Mouse (Mus musculus) stomach, postnatal 0 days (tissue): ENCODE results near the gene Mms19. TPM values are rescaled to one million over a fixed set of nuclear protein-coding genes. Genes with fewer than 3 reads are reported as not detected.

Experiments
- ATAC-seq: fragments of 200-750 bp; cut with Nextera tagmentation; 2 replicates; pipeline ENCODE4 v1.8.0; 2017; ENCODE audit not compliant: low FRiP score, low TSS enrichment
- DNase-seq: peaks from one replicate; pipeline ENCODE4 v3.0.0-alpha.2; 2016; ENCODE audit warnings: low spot score
- H3K27ac ChIP-seq: fragments of 300-500 bp; sonication (generic); replicated peaks from 2 replicates; pipeline ENCODE4 v1.5.1; 2014; ENCODE audit warnings: mild to moderate bottlenecking, control low read depth
- H3K27me3 ChIP-seq: fragments of 300-500 bp; sonication (generic); 2 replicates; pipeline ENCODE4 v1.6.1; 2014; ENCODE audit warnings: low read length; ENCODE audit not compliant: control insufficient read depth, insufficient read depth
- H3K36me3 ChIP-seq: fragments of 300-500 bp; sonication (generic); 2 replicates; pipeline ENCODE4 v1.6.1; 2014; ENCODE audit warnings: low read length, mixed read lengths; ENCODE audit not compliant: control insufficient read depth, insufficient read depth
- H3K4me1 ChIP-seq: fragments of 300-500 bp; sonication (generic); replicated peaks from 2 replicates; pipeline ENCODE4 v1.6.1; 2014; ENCODE audit warnings: antibody characterized with exemption; ENCODE audit not compliant: control insufficient read depth, insufficient read depth
- H3K4me2 ChIP-seq: fragments of 300-500 bp; sonication (generic); replicated peaks from 2 replicates; pipeline ENCODE4 v1.6.1; 2014; ENCODE audit warnings: low read depth, mild to moderate bottlenecking, control low read depth, moderate library complexity
- H3K4me3 ChIP-seq: fragments of 300-500 bp; sonication (generic); 2 replicates; pipeline ENCODE4 v1.5.1; 2014; ENCODE audit warnings: low read depth, low read length, control low read depth
- H3K9ac ChIP-seq: fragments of 300-500 bp; sonication (generic); 2 replicates; pipeline ENCODE4 v1.6.1; 2014; ENCODE audit warnings: mild to moderate bottlenecking, low read length, control low read depth, mixed read lengths
- H3K9me3 ChIP-seq: fragments of 300-500 bp; sonication (generic); 2 replicates; pipeline ENCODE4 v1.6.1; 2016; ENCODE audit warnings: low read length; ENCODE audit not compliant: control insufficient read depth
- CTCF ChIP-seq: IDR thresholded peaks from 2 replicates; pipeline ENCODE4 v1.5.1; 2016; ENCODE audit warnings: antibody characterized with exemption, low read depth, mild to moderate bottlenecking, moderate library complexity
- EP300 ChIP-seq: optimal IDR thresholded peaks from 2 replicates; pipeline ENCODE3; 2016; ENCODE audit warnings: antibody characterized with exemption
- WGBS: fragments of 180-500 bp; shearing (Covaris S2); extraction: QIAGEN DNeasy Blood & Tissue Kit; methylation state at CpG from one replicate; pipeline ENCODE4 v1.1.7; 2014; 5-methylcytosine and 5-hydroxymethylcytosine counted together
- polyA plus RNA-seq: library from polyadenylated mRNA; unstranded; fragments of >200 nt; fragmentation: Nextera tagmentation; extraction: Ambion mirVana; gene quantifications from 2 replicates; pipeline ENCODE4 v1.2.1, GENCODE M21; 2015

The Mms19 gene
- polyA plus RNA-seq: 10.2 and 11.7 TPM in 2 replicates

- Histone ChIP-seq H3K27me3 (no peaks in the 10 kb centered on the region), H3K4me3 (peak within 1 kb of the TSS; percentile 92), H3K9me3 (no peaks in the 10 kb centered on the region), H3K9ac (peak within 1 kb of the TSS; percentile 80), H3K27ac (peak within 1 kb of the TSS; percentile 93), H3K4me1 (no peaks in the 10 kb centered on the region), H3K36me3 (no peaks in the 10 kb centered on the region), H3K4me2 (peak within 1 kb of the TSS; percentile 95)
- WGBS: under 1% methylated on average over 60 of the region's 68 CpGs
- ATAC-seq: peak; percentile 94
- DNase-seq: peak; percentile 100
- TF ChIP-seq EP300 (peak; percentile 19), CTCF (peak; percentile 53)
Measured at GRCm38 (mm10) chr19:41980819-41981594, at the start of gene Mms19. Gene Mms19 (minus strand): TSS chr19:41981157.

DNA sequence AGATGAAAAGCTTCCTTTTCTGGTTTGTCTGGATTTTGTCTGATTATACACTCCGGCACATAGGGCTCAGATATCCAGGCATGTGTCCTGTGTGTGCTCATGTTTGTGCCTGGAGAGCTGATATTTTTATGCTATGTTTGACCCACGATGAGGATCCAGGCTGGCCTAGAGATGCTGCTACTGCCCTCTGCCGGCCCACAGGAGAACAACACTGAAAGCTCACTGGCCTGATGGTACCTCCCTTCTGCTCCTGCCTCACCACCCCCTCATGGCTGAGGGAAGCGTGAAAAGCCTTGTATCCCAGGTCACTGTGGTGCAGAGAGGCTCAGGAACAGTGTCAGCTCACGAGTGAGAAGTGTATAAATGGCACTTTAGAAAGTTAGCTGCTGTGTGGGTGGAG, 45.2 kb upstream of the Mms19 start:
- Histone ChIP-seq H3K4me3 (no peak overlapping the region), H3K4me1 (0 out of 2 replicates have a peak, but pooled peaks cover 3% of the 10 kb centered on the region), H3K4me2 (no peak overlapping the region), H3K9me3 (no peaks in the 10 kb centered on the region), H3K27me3 (no peaks in the 10 kb centered on the region), H3K9ac (no peak overlapping the region), H3K27ac (no peak overlapping the region), H3K36me3 (no peaks in the 10 kb centered on the region)
- WGBS: 4% methylated on average over 5 of the region's 5 CpGs
- peak; percentile 80 for ATAC-seq
- TF ChIP-seq CTCF (peak; percentile 99), EP300 (no peak)
- DNase-seq: peak; percentile 80

GRCm38 (mm10) chr19:42022542-42022848, 41.5 kb upstream of the Mms19 start:
- Histone ChIP-seq H3K36me3 (no peaks in the 10 kb centered on the region), H3K4me2 (no peak overlapping the region), H3K9ac (no peak overlapping the region), H3K4me3 (no peak overlapping the region), H3K9me3 (no peaks in the 10 kb centered on the region), H3K27me3 (no peaks in the 10 kb centered on the region), H3K27ac (peak overlapping the region; percentile 35; the same call in 1 of the 2 replicates), H3K4me1 (peaks cover 7% of the 10 kb centered on the region)
- 50% methylated on average over 2 of the region's 2 CpGs for WGBS
- no peak for ATAC-seq
- no peak for DNase-seq
- TF ChIP-seq CTCF (no peak), EP300 (no peak)

- no peak for ATAC-seq
- no peak overlapping the region for H3K9ac ChIP-seq
- 64% methylated on average over 10 of the region's 10 CpGs for WGBS
- no peaks in the 10 kb centered on the region for H3K36me3 ChIP-seq
- H3K4me2 ChIP-seq: no peak overlapping the region
- TF ChIP-seq CTCF: no peak
- H3K4me1 ChIP-seq: peaks cover 12% of the 10 kb centered on the region
- no peaks in the 10 kb centered on the region for H3K9me3 ChIP-seq
- H3K27ac ChIP-seq: peak overlapping the region; percentile 30
- no peak overlapping the region for H3K4me3 ChIP-seq
- no peak for DNase-seq
- no peaks in the 10 kb centered on the region for H3K27me3 ChIP-seq
Measured at GRCm38 (mm10) chr19:42021681-42022541, 41.0 kb upstream of the Mms19 start.

GRCm38 (mm10) chr19:42019011-42019522, 38.1 kb upstream of the Mms19 start:
- DNase-seq (no peak), ATAC-seq (no peak)
- Histone ChIP-seq H3K9ac (no peak overlapping the region), H3K9me3 (no peaks in the 10 kb centered on the region), H3K27ac (peak overlapping the region; percentile 89), H3K4me3 (no peak overlapping the region), H3K27me3 (no peaks in the 10 kb centered on the region), H3K4me1 (peaks cover 15% of the 10 kb centered on the region), H3K36me3 (no peaks in the 10 kb centered on the region), H3K4me2 (no peak overlapping the region)
- TF ChIP-seq CTCF: no peak
- TF ChIP-seq EP300: no peak
- WGBS: 47% methylated on average over 4 of the region's 4 CpGs
